ENCODE assay signal across 8 mouse cellular contexts in genomic region chr17:25918037-25918750, GRCm38 (mm10). TPM values are rescaled to one million over a fixed set of nuclear protein-coding genes. Genes with fewer than 3 reads are reported as not detected.
DNase-seq lines count a peak whose midpoint lies in the region; ATAC-seq and TF ChIP-seq lines count a peak whose summit lies in the region.

No protein-coding gene starts in this region.

- TF ChIP-seq POLR2A in small intestine, adult 2 months (IDR thresholded peaks at IDR 0.05; ENCODE audit: low read depth, low read length), result no peak

- peak overlapping the region; percentile 84 for H3K4me3 ChIP-seq in lung, embryonic 15.5 days
- peak overlapping the region; percentile 97 for H3K4me3 ChIP-seq in limb, embryonic 13.5 days
- peak overlapping the region; percentile 13 for H3K4me3 ChIP-seq in small intestine, adult 2 months (ENCODE audit: low read depth, low read length)

- WGBS in lung, embryonic 15.5 days, result 81% methylated on average over 9 of the region's 9 CpGs
- 80% methylated on average over 9 of the region's 9 CpGs for WGBS in limb, embryonic 13.5 days
- 74% methylated on average over 9 of the region's 9 CpGs for WGBS in small intestine, adult 2 months

- H3K4me2 ChIP-seq in lung, embryonic 15.5 days, result peak overlapping the region; percentile 85
- peak overlapping the region; percentile 95 for H3K4me2 ChIP-seq in limb, embryonic 13.5 days (replicated peaks)

- no peak overlapping the region for H3K27ac ChIP-seq in lung, embryonic 15.5 days
- H3K27ac ChIP-seq in limb, embryonic 13.5 days, result no peak overlapping the region
- peak overlapping the region; percentile 59 for H3K27ac ChIP-seq in small intestine, adult 2 months (ENCODE audit: insufficient read depth, low read depth, low read length)

- H3K27me3 ChIP-seq in lung, embryonic 15.5 days, result no peaks in the 10 kb centered on the region
- H3K27me3 ChIP-seq in limb, embryonic 13.5 days, result no peaks in the 10 kb centered on the region
- H3K27me3 ChIP-seq in small intestine, adult 2 months (ENCODE audit: control insufficient read depth, insufficient read depth, low read length), result no peaks in the 10 kb centered on the region

- TF ChIP-seq CTCF in small intestine, adult 2 months (IDR thresholded peaks at IDR 0.05; ENCODE audit: extremely low read depth, insufficient read length, insufficient replicate concordance, low read depth, low read length), result no peak

- peaks cover 5% of the 10 kb centered on the region; the same call in 1 of the 2 replicates for H3K36me3 ChIP-seq in lung, embryonic 15.5 days
- peaks cover 15% of the 10 kb centered on the region for H3K36me3 ChIP-seq in limb, embryonic 13.5 days
- H3K36me3 ChIP-seq in small intestine, adult 2 months (ENCODE audit: control insufficient read depth, insufficient read depth, low read length), result no peaks in the 10 kb centered on the region

- no peak for ATAC-seq in lung, embryonic 15.5 days (ENCODE audit: borderline replicate concordance, extremely low read depth, low FRiP score, low TSS enrichment)
- ATAC-seq in limb, embryonic 13.5 days (ENCODE audit: low FRiP score, low read depth), result no peak

- H3K9me3 ChIP-seq in lung, embryonic 15.5 days, result no peaks in the 10 kb centered on the region
- H3K9me3 ChIP-seq in limb, embryonic 13.5 days, result no peaks in the 10 kb centered on the region

- DNase-seq in adrenal gland, adult (ENCODE audit: inconsistent age in 2 of 2, low spot score in 1 of 2), result peak; percentile 25 to 62
- DNase-seq in adrenal gland, postnatal 14 days, result no peak
- no peak for DNase-seq in lung, postnatal 4 days
- no peak for DNase-seq in right cerebral cortex, adult 2 months (ENCODE audit: low spot score in 2 of 2)
- no peak for DNase-seq in cerebellum, adult 8-10 months

- peak overlapping the region; percentile 85 for H3K9ac ChIP-seq in lung, embryonic 15.5 days
- peak overlapping the region; percentile 92 for H3K9ac ChIP-seq in limb, embryonic 13.5 days

- peaks cover 30% of the 10 kb centered on the region for H3K4me1 ChIP-seq in lung, embryonic 15.5 days
- H3K4me1 ChIP-seq in limb, embryonic 13.5 days, result peaks cover 20% of the 10 kb centered on the region
- peaks cover 32% of the 10 kb centered on the region; the same call in 1 of the 2 replicates for H3K4me1 ChIP-seq in small intestine, adult 2 months (ENCODE audit: control insufficient read depth, insufficient read depth, insufficient read length, low read length)

RNA-seq across cellular contexts. Expression of gene Rab40c, which starts 1.3 kb away (rescaled TPM):
- total RNA-seq in adrenal gland, postnatal 14 days (2021), result 19.8 and 20.9 TPM in 2 replicates
- polyA plus RNA-seq in lung, embryonic 15.5 days (2015; fragmentation: Nextera tagmentation; extraction: Ambion mirVana), result 25.6 and 27.4 TPM in 2 replicates
- polyA plus RNA-seq in limb, embryonic 13.5 days (2015; fragmentation: Nextera tagmentation; extraction: Ambion mirVana), result 33.4 and 37.6 TPM in 2 replicates
- polyA plus RNA-seq in small intestine, adult 2 months (2012; rRNA removed), result 20.7 and 43.4 TPM in 2 replicates

RNA-seq across cellular contexts. Expression of gene Pigq, which starts 26.5 kb away (rescaled TPM):
- 112 and 122 TPM in 2 replicates for total RNA-seq in adrenal gland, postnatal 14 days (2021)
- 62.7 and 65.0 TPM in 2 replicates for polyA plus RNA-seq in lung, embryonic 15.5 days (2015; fragmentation: Nextera tagmentation; extraction: Ambion mirVana)
- polyA plus RNA-seq in limb, embryonic 13.5 days (2015; fragmentation: Nextera tagmentation; extraction: Ambion mirVana), result 50.2 and 50.5 TPM in 2 replicates
- polyA plus RNA-seq in small intestine, adult 2 months (2012; rRNA removed), result 59.8 and 74.1 TPM in 2 replicates

RNA-seq across cellular contexts. Expression of gene Nhlrc4, which starts 26.6 kb away (rescaled TPM):
- 0.15 TPM in 1 of 2 replicates, not detected in the other for total RNA-seq in adrenal gland, postnatal 14 days (2021)
- 0.51 TPM in 1 of 2 replicates, not detected in the other for polyA plus RNA-seq in lung, embryonic 15.5 days (2015; fragmentation: Nextera tagmentation; extraction: Ambion mirVana)
- polyA plus RNA-seq in limb, embryonic 13.5 days (2015; fragmentation: Nextera tagmentation; extraction: Ambion mirVana), result not detected in 2 replicates
- 0.51 TPM in 1 of 2 replicates, not detected in the other for polyA plus RNA-seq in small intestine, adult 2 months (2012; rRNA removed)

RNA-seq across cellular contexts. Expression of gene A930017K11Rik, which starts 34.2 kb away (rescaled TPM):
- not detected in 2 replicates for total RNA-seq in adrenal gland, postnatal 14 days (2021)
- 0.09 TPM in 1 of 2 replicates, not detected in the other for polyA plus RNA-seq in lung, embryonic 15.5 days (2015; fragmentation: Nextera tagmentation; extraction: Ambion mirVana)
- polyA plus RNA-seq in limb, embryonic 13.5 days (2015; fragmentation: Nextera tagmentation; extraction: Ambion mirVana), result 0.19 and 0.31 TPM in 2 replicates
- 0.04 TPM in 1 of 2 replicates, not detected in the other for polyA plus RNA-seq in small intestine, adult 2 months (2012; rRNA removed)

RNA-seq across cellular contexts. Expression of gene Wfikkn1, which starts 37.5 kb away (rescaled TPM):
- total RNA-seq in adrenal gland, postnatal 14 days (2021), result 1.2 and 1.5 TPM in 2 replicates
- polyA plus RNA-seq in lung, embryonic 15.5 days (2015; fragmentation: Nextera tagmentation; extraction: Ambion mirVana), result 0.35 and 0.40 TPM in 2 replicates
- polyA plus RNA-seq in limb, embryonic 13.5 days (2015; fragmentation: Nextera tagmentation; extraction: Ambion mirVana), result 0.41 and 0.57 TPM in 2 replicates
- polyA plus RNA-seq in small intestine, adult 2 months (2012; rRNA removed), result 0.72 and 2.6 TPM in 2 replicates

Comparison
In these comparisons a context has a peak if more than half of its experiments do, and no peak if none do; other contexts are left out.
1. DNase-seq: peak in adrenal gland, adult (2 of 2); none in adrenal gland, postnatal 14 days (single experiment), lung, postnatal 4 days (0 of 2), right cerebral cortex, adult 2 months (0 of 2) and cerebellum, adult 8-10 months (single experiment).
2. H3K4me3 ChIP-seq: peak in every context shown above with its lines; median percentile 97 in limb, embryonic 13.5 days; 84 in lung, embryonic 15.5 days; 13 in small intestine, adult 2 months.